Mouse (Mus musculus) cerebellum, adult 18-20 months (tissue): Measurements from ENCODE around the gene Rsrc1.

ENCODE experiments used
- DNase-seq, 2 experiments: peaks; one replicate each; pipeline ENCODE4 v3.0.0; 2021

Rsrc1 gene

GRCm38 (mm10) chr3:67284039-67284438 is 302.8 kb downstream of the Rsrc1 start:
- DNase-seq = no peak

- peak; percentile 2 to 5 for DNase-seq
Measured at GRCm38 (mm10) chr3:67284848-67285247, 303.7 kb downstream of the Rsrc1 start.

- no peak for DNase-seq
Measured at GRCm38 (mm10) chr3:67288664-67289063, 307.5 kb downstream of the Rsrc1 start.

- DNase-seq = no peak
Measured at GRCm38 (mm10) chr3:67289482-67289881, 308.3 kb downstream of the Rsrc1 start.

- no peak for DNase-seq
Measured at GRCm38 (mm10) chr3:67308725-67309124, 327.5 kb downstream of the Rsrc1 start.

- no peak for DNase-seq
Measured at GRCm38 (mm10) chr3:67309644-67310311, 328.6 kb downstream of the Rsrc1 start.

- no peak for DNase-seq
Measured at GRCm38 (mm10) chr3:67311436-67311835, 330.2 kb downstream of the Rsrc1 start.

GRCm38 (mm10) chr3:67322422-67322821 is 341.2 kb downstream of the Rsrc1 start:
- DNase-seq = no peak

- no peak for DNase-seq
Measured at GRCm38 (mm10) chr3:67339558-67339957, 358.4 kb downstream of the Rsrc1 start.

GRCm38 (mm10) chr3:67340921-67341320 is 359.7 kb downstream of the Rsrc1 start:
- DNase-seq = no peak

GRCm38 (mm10) chr3:67343004-67343662 is 361.9 kb downstream of the Rsrc1 start:
- no peak for DNase-seq

- DNase-seq = peak; percentile 47 to 51
Measured at GRCm38 (mm10) chr3:67344599-67344998, 363.4 kb downstream of the Rsrc1 start.

GRCm38 (mm10) chr3:67346674-67347073 is 365.5 kb downstream of the Rsrc1 start:
- DNase-seq = no peak

GRCm38 (mm10) chr3:67351406-67352127 is 370.4 kb downstream of the Rsrc1 start:
- no peak for DNase-seq

- DNase-seq = peak; percentile 44 to 50
Measured at GRCm38 (mm10) chr3:67352128-67352762, 371.1 kb downstream of the Rsrc1 start.

- no peak for DNase-seq
Measured at GRCm38 (mm10) chr3:67352763-67353149, 371.6 kb downstream of the Rsrc1 start.

- no peak for DNase-seq
Measured at GRCm38 (mm10) chr3:67358376-67358775, 377.2 kb downstream of the Rsrc1 start.

GRCm38 (mm10) chr3:67366087-67366892 is 385.1 kb downstream of the Rsrc1 start:
- DNase-seq = no peak

- DNase-seq = no peak
Measured at GRCm38 (mm10) chr3:67367481-67367880, 386.3 kb downstream of the Rsrc1 start.

- no peak for DNase-seq
Measured at GRCm38 (mm10) chr3:67369407-67370079, 388.4 kb downstream of the Rsrc1 start.

- DNase-seq = no peak
Measured at GRCm38 (mm10) chr3:67372194-67372593, 391.0 kb downstream of the Rsrc1 start.

GRCm38 (mm10) chr3:67372781-67373180 is 391.6 kb downstream of the Rsrc1 start:
- DNase-seq = no peak
